Mouse (Mus musculus) lung, embryonic 15.5 days (tissue): ENCODE data around the gene Actbl2. TPM values are rescaled to one million over a fixed set of nuclear protein-coding genes. Genes with fewer than 3 reads are reported as not detected.

Experiments used
- ATAC-seq: fragments of 200-750 bp; cut with Nextera tagmentation; 2 replicates; pipeline ENCODE4 v1.8.0; 2017; ENCODE audit warnings: moderate number of reproducible peaks, borderline replicate concordance; ENCODE audit not compliant: low FRiP score, low TSS enrichment; ENCODE audit errors: extremely low read depth
- H3K27ac ChIP-seq: fragments of 300-500 bp; sonication (generic); 2 replicates; pipeline ENCODE4 v1.5.1; 2015; ENCODE audit warnings: moderate library complexity, mild to moderate bottlenecking, inconsistent platforms
- H3K27me3 ChIP-seq: fragments of 300-500 bp; sonication (generic); 2 replicates; pipeline ENCODE4 v1.6.1; 2015; ENCODE audit warnings: inconsistent platforms
- H3K36me3 ChIP-seq: fragments of 300-500 bp; sonication (generic); 2 replicates; pipeline ENCODE4 v1.6.1; 2015; ENCODE audit warnings: inconsistent platforms
- H3K4me1 ChIP-seq: fragments of 300-500 bp; sonication (generic); 2 replicates; pipeline ENCODE4 v1.6.1; 2015; ENCODE audit warnings: inconsistent platforms
- H3K4me2 ChIP-seq: fragments of 300-500 bp; sonication (generic); 2 replicates; pipeline ENCODE4 v1.6.1; 2015; ENCODE audit warnings: inconsistent platforms, mild to moderate bottlenecking, moderate library complexity
- H3K4me3 ChIP-seq: fragments of 300-500 bp; sonication (generic); 2 replicates; pipeline ENCODE4 v1.5.1; 2015; ENCODE audit warnings: mild to moderate bottlenecking, inconsistent platforms
- H3K9ac ChIP-seq: fragments of 300-500 bp; sonication (generic); 2 replicates; pipeline ENCODE4 v1.6.1; 2015; ENCODE audit warnings: inconsistent platforms
- H3K9me3 ChIP-seq: fragments of 300-500 bp; sonication (generic); 2 replicates; pipeline ENCODE4 v1.6.1; 2016; ENCODE audit warnings: inconsistent platforms
- WGBS: fragments of 180-500 bp; shearing (Covaris S2); methylation state at CpG from one replicate; pipeline ENCODE4 v1.1.7; 2015; 5-methylcytosine and 5-hydroxymethylcytosine counted together
- polyA plus RNA-seq: library from polyadenylated mRNA; unstranded; fragments of >200 nt; fragmentation: Nextera tagmentation; extraction: Ambion mirVana; gene quantifications from 2 replicates; pipeline ENCODE4 v1.2.1, GENCODE M21; 2015

The Actbl2 gene
- polyA plus RNA-seq = not detected in 2 replicates

DNA sequence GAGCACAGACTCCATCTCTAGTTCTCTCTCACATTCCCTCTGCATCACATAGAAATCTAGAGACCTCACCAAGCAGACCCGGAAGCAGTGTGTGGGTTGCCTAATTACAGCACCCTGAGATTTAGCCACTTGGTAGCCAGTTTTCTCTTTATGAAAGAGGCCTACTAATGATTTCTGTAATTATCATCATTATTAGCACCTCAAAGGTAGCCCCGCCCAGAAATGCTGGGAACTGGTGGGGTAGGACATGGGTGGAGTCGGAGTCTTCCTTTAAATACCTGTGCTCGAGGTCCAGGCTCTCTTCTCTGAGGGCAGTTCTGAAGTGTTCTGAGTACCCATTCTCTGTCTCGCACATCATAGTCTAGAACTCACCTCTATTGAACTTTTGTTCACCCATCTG is at the start of gene Actbl2:
Actbl2 (plus strand) TSS at position 301 of the 400 bp plus-strand sequence.
- Histone ChIP-seq H3K4me2 (no peak within 1 kb of the TSS), H3K4me1 (no peaks in the 10 kb centered on the region), H3K27me3 (no peaks in the 10 kb centered on the region), H3K36me3 (no peaks in the 10 kb centered on the region), H3K27ac (no peak within 1 kb of the TSS), H3K9me3 (no peaks in the 10 kb centered on the region), H3K4me3 (no peak within 1 kb of the TSS), H3K9ac (no peak within 1 kb of the TSS)
- 91% methylated on average over 5 of the region's 5 CpGs for WGBS
- ATAC-seq = no peak

DNA sequence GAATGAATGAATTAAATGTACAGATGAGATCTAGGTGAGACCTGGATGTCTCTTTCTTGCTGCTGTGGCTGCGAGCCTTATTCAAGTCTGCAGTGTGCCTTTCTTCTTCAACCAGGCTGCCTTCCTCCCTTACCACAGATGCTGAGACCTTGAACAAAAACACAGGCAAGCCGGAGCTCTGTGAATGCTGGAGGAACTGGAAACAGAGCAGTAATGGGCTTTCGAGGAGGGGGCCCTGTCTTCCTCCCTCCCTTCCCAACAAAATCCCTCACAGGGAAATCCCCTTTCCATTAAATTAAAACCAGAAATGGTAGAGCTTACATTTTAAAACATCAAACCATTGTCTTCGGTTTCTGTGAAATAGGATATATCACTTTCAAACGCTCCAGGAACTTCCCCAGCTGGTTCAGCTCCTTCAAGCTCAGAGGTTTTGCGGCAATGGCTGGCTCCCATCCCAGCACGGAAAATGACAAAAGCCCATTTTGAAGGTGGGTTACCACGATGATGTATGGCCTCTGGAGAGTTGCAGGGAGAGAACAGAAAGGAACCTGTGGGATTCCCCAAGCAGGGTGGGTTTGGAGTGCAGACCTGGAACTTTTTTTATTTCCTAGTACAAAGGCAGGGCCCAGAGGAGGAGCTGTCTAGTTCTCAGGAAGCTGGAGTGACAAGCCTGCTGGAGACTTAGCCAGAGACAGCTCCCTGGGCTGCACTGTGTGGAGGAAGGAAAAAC is 44.0 kb upstream of the Actbl2 start:
- Histone ChIP-seq H3K27me3 (no peaks in the 10 kb centered on the region), H3K4me3 (no peak overlapping the region), H3K4me1 (peaks cover 10% of the 10 kb centered on the region; the same call in 1 of the 2 replicates), H3K36me3 (no peaks in the 10 kb centered on the region), H3K9ac (no peak overlapping the region), H3K27ac (peak overlapping the region; percentile 68), H3K4me2 (peak overlapping the region; percentile 14), H3K9me3 (no peaks in the 10 kb centered on the region)
- ATAC-seq = peak; percentile 65
- 24% methylated on average over 8 of the region's 8 CpGs for WGBS

DNA sequence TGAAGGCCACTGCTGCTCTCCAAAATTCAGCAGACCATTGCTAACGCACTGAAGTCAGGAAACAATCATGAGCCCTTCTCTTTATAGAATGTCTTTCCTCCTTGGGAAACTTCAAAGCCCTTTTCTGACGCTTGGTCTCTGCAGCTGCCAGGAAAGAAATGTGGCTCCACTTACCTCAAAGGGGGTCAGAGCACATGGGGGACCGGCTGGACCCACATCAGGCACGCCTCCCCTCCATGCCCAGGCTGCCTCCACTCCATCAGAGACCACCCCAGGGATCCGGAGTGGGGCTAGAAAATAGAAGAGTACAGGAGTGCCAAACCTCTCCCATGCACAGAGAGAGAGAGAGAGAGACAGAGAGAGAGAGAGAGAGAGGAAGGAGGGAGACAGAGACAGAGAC is 26.0 kb upstream of the Actbl2 start:
- Histone ChIP-seq H3K9ac (no peak overlapping the region), H3K27ac (no peak overlapping the region), H3K4me1 (peaks cover 10% of the 10 kb centered on the region), H3K36me3 (no peaks in the 10 kb centered on the region), H3K9me3 (no peaks in the 10 kb centered on the region), H3K4me3 (no peak overlapping the region), H3K27me3 (no peaks in the 10 kb centered on the region), H3K4me2 (no peak overlapping the region)
- no peak for ATAC-seq
- WGBS = 49% methylated on average over 5 of the region's 5 CpGs

DNA sequence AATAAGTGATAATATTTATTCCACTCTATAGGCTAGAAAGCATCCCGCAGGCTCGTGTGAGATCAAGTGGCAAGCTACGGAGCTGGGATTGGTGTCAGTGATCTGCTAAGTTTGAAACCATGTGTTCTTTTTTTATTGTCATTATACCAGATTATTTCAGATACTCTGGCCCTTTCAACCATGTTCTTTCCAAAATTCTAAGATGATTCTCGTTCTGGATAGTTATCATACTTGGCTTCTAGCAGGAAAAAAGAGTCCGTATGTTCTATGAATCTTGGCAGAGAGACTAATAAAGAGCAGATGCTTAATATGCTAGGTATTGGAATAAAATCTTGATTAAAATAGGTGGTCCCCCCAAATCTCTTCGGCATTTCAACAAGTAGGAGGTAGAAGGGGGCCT is 25.3 kb upstream of the Actbl2 start:
- Histone ChIP-seq H3K4me3 (no peak overlapping the region), H3K9ac (no peak overlapping the region), H3K9me3 (no peaks in the 10 kb centered on the region), H3K27me3 (no peaks in the 10 kb centered on the region), H3K27ac (no peak overlapping the region), H3K36me3 (no peaks in the 10 kb centered on the region), H3K4me1 (peaks cover 12% of the 10 kb centered on the region), H3K4me2 (no peak overlapping the region)
- 82% methylated on average over 6 of the region's 6 CpGs for whole genome bisulfite sequencing
- no peak for ATAC-seq

DNA sequence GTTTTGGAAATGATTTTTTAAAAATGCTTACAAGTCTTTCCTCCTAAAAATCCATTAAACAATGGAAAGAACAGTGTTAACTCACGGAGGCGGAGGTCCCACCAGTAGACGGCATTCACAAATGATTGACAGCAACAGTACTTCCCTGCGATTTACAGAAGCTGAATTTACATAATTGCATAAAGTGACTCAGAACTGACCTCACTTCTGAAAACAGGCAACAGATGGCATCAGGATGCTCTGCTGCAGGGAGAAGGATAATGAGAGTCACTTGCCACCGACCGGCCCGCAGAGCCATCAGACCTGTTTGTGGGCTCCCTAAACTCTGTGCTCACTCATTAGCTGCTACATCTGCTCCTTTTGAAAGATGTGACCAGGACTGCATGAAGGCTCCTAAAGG is 22.4 kb upstream of the Actbl2 start:
- H3K9ac ChIP-seq = no peak overlapping the region
- H3K27me3 ChIP-seq = no peaks in the 10 kb centered on the region
- H3K4me1 ChIP-seq = peaks cover 30% of the 10 kb centered on the region
- H3K4me2 ChIP-seq = no peak overlapping the region
- WGBS = 87% methylated on average over 7 of the region's 7 CpGs
- ATAC-seq = no peak
- no peaks in the 10 kb centered on the region for H3K36me3 ChIP-seq
- H3K9me3 ChIP-seq = no peaks in the 10 kb centered on the region
- no peak overlapping the region for H3K4me3 ChIP-seq
- no peak overlapping the region for H3K27ac ChIP-seq

GRCm38 (mm10) chr13:111233356-111233755 is 21.5 kb upstream of the Actbl2 start:
- no peaks in the 10 kb centered on the region for H3K36me3 ChIP-seq
- ATAC-seq = no peak
- 53% methylated on average over 5 of the region's 5 CpGs for WGBS
- no peaks in the 10 kb centered on the region for H3K27me3 ChIP-seq
- H3K4me3 ChIP-seq = no peak overlapping the region
- H3K27ac ChIP-seq = no peak overlapping the region
- H3K4me1 ChIP-seq = peaks cover 30% of the 10 kb centered on the region
- H3K9ac ChIP-seq = no peak overlapping the region
- no peaks in the 10 kb centered on the region for H3K9me3 ChIP-seq
- H3K4me2 ChIP-seq = no peak overlapping the region

DNA sequence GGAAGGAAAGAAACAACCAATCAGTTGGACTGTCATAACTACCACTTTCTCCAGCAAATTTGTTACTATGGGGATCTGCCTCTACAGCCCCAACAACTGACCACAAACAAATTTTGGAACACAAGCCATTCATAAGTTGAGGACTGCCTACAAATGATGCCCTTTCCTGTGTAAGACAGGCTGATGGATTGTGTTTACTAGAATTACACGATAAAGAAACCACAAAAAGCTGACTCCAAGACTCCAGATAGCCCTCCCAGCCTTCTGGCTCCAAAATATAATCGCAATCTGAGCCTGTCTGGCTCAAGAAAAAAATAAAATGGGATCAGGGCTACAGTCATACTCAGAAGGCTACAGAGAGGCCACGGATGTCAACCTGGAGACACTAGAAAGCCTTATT is 20.2 kb upstream of the Actbl2 start:
- Histone ChIP-seq H3K4me2 (no peak overlapping the region), H3K27ac (peak overlapping the region; percentile 88), H3K27me3 (no peaks in the 10 kb centered on the region), H3K9me3 (no peaks in the 10 kb centered on the region), H3K9ac (no peak overlapping the region), H3K4me1 (peaks cover 30% of the 10 kb centered on the region), H3K4me3 (no peak overlapping the region), H3K36me3 (no peaks in the 10 kb centered on the region)
- 39% methylated on average over 3 of the region's 3 CpGs for WGBS
- ATAC-seq = no peak

GRCm38 (mm10) chr13:111235719-111236166 is 19.1 kb upstream of the Actbl2 start:
- H3K9me3 ChIP-seq = no peaks in the 10 kb centered on the region; the same call in 1 of the 2 replicates
- H3K9ac ChIP-seq = no peak overlapping the region
- H3K4me3 ChIP-seq = no peak overlapping the region
- ATAC-seq = peak; percentile 73
- H3K36me3 ChIP-seq = no peaks in the 10 kb centered on the region
- H3K27me3 ChIP-seq = no peaks in the 10 kb centered on the region
- H3K4me1 ChIP-seq = peaks cover 30% of the 10 kb centered on the region
- H3K4me2 ChIP-seq = no peak overlapping the region
- H3K27ac ChIP-seq = peak overlapping the region; percentile 88
- 30% methylated on average over 6 of the region's 6 CpGs for WGBS

GRCm38 (mm10) chr13:111236461-111236864 is 18.4 kb upstream of the Actbl2 start:
- no peak for ATAC-seq
- WGBS = 44% methylated on average over 9 of the region's 9 CpGs
- H3K4me3 ChIP-seq = no peak overlapping the region
- peak overlapping the region; percentile 88 for H3K27ac ChIP-seq
- H3K27me3 ChIP-seq = no peaks in the 10 kb centered on the region
- no peaks in the 10 kb centered on the region; the same call in 1 of the 2 replicates for H3K9me3 ChIP-seq
- no peak overlapping the region for H3K9ac ChIP-seq
- H3K36me3 ChIP-seq = no peaks in the 10 kb centered on the region
- H3K4me1 ChIP-seq = peaks cover 30% of the 10 kb centered on the region
- H3K4me2 ChIP-seq = no peak overlapping the region

- Histone ChIP-seq H3K9me3 (no peaks in the 10 kb centered on the region; the same call in 1 of the 2 replicates), H3K4me2 (no peak overlapping the region), H3K27me3 (no peaks in the 10 kb centered on the region), H3K27ac (no peak overlapping the region), H3K4me3 (no peak overlapping the region), H3K9ac (no peak overlapping the region), H3K4me1 (peaks cover 30% of the 10 kb centered on the region), H3K36me3 (no peaks in the 10 kb centered on the region)
- WGBS = 52% methylated on average over 1 of the region's 1 CpGs
- no peak for ATAC-seq
Observed at GRCm38 (mm10) chr13:111237296-111237695, 17.5 kb upstream of the Actbl2 start.

GRCm38 (mm10) chr13:111237865-111238465 is 16.8 kb upstream of the Actbl2 start:
- WGBS = 18% methylated on average over 3 of the region's 3 CpGs
- no peak overlapping the region for H3K4me2 ChIP-seq
- peaks cover 26% of the 10 kb centered on the region for H3K4me1 ChIP-seq
- H3K9ac ChIP-seq = no peak overlapping the region
- H3K36me3 ChIP-seq = no peaks in the 10 kb centered on the region
- H3K27me3 ChIP-seq = no peaks in the 10 kb centered on the region
- H3K27ac ChIP-seq = 0 out of 2 replicates have a peak overlapping the region, but pooled peaks have one; percentile 8
- peak; percentile 48; the same call in 1 of the 2 replicates for ATAC-seq
- no peak overlapping the region for H3K4me3 ChIP-seq
- H3K9me3 ChIP-seq = no peaks in the 10 kb centered on the region; the same call in 1 of the 2 replicates

GRCm38 (mm10) chr13:111251106-111251505 is 3.7 kb upstream of the Actbl2 start:
- no peak overlapping the region for H3K27ac ChIP-seq
- no peaks in the 10 kb centered on the region for H3K9me3 ChIP-seq
- no peaks in the 10 kb centered on the region for H3K27me3 ChIP-seq
- no peak for ATAC-seq
- H3K9ac ChIP-seq = no peak overlapping the region
- H3K36me3 ChIP-seq = no peaks in the 10 kb centered on the region
- 76% methylated on average over 5 of the region's 5 CpGs for WGBS
- no peak overlapping the region for H3K4me3 ChIP-seq
- no peak overlapping the region for H3K4me2 ChIP-seq
- no peaks in the 10 kb centered on the region for H3K4me1 ChIP-seq
